ENCODE assay signal across 11 mouse cellular contexts in the genomic region with DNA sequence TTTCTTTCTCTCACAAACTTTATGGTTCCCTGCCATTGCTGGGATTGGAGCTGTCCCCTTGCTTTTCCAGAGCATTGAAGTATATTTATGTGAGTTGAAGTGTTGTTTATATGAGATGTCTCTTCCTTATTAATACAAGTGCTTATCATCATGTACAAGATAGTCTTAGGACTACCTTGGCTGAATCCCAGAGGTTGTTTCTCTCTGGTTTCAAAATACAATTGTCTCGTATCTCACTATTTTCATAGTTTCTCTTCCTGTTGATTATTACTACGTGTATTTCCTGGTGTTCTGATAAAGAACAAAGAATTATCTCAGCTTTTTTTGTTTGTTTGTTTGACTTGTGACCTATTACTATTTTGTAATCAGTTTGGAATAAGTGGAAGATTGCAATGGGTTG.
"Had no signal": no experiment of that assay in that cellular context is flagged by ENCODE, and none has a peak within 500 bp of the region (broad histone marks: within the 10 kb centered on the region; RNA-seq: fewer than 3 reads in every experiment).

No protein-coding gene starts in this region.

- H3K36me3 ChIP-seq: neural tube, embryonic 12.5 days had no signal

- DNase-seq: kidney, adult 18-20 months; kidney, postnatal 25 days; midbrain, embryonic 14.5 days; thymus, postnatal 4 days had no signal

- H3K4me1 ChIP-seq: kidney, embryonic 15.5 days; limb, embryonic 10.5 days; midbrain, embryonic 10.5 days; neural tube, embryonic 12.5 days had no signal

- H3K9me3 ChIP-seq: kidney, embryonic 15.5 days; limb, embryonic 10.5 days; midbrain, embryonic 10.5 days; neural tube, embryonic 12.5 days had no signal

- H3K4me3 ChIP-seq: kidney, embryonic 15.5 days; left cerebral cortex, adult 2 months; limb, embryonic 10.5 days; midbrain, embryonic 10.5 days; neural tube, embryonic 12.5 days had no signal

- H3K9ac ChIP-seq: kidney, embryonic 15.5 days; liver, embryonic 14.5 days; neural tube, embryonic 12.5 days had no signal

- H3K4me2 ChIP-seq: kidney, embryonic 15.5 days; neural tube, embryonic 12.5 days had no signal

- H3K27me3 ChIP-seq: kidney, embryonic 15.5 days; neural tube, embryonic 12.5 days had no signal

- H3K27ac ChIP-seq: kidney, embryonic 15.5 days; left cerebral cortex, adult 2 months; limb, embryonic 10.5 days; liver, embryonic 14.5 days; midbrain, embryonic 10.5 days; neural tube, embryonic 12.5 days; stomach, postnatal 0 days had no signal
